Mouse (Mus musculus) bone marrow, adult 2 months (tissue): ENCODE measurements around the gene Sesn2. TPM values are rescaled to one million over a fixed set of nuclear protein-coding genes. Genes with fewer than 3 reads are reported as not detected.

Experiments used
- H3K27ac ChIP-seq: fragments of 200-500 bp; 2 replicates; pipeline ENCODE4 v1.5.1; 2012; ENCODE audit warnings: low read depth, mild to moderate bottlenecking, control low read depth, inconsistent platforms, low read length; ENCODE audit not compliant: control insufficient read depth, poor library complexity, insufficient read depth
- H3K4me1 ChIP-seq: fragments of 200-500 bp; 2 replicates; pipeline ENCODE4 v1.6.1; 2011; ENCODE audit warnings: low read length; ENCODE audit not compliant: control insufficient read depth, insufficient read depth
- H3K4me3 ChIP-seq: fragments of 200-500 bp; replicated peaks from 2 replicates; pipeline ENCODE3; 2011; ENCODE audit warnings: mild to moderate bottlenecking, low read depth, low read length, control low read depth; ENCODE audit not compliant: control insufficient read depth
- CTCF ChIP-seq: fragments of 200-500 bp; IDR thresholded peaks from 2 replicates; pipeline ENCODE4 v1.5.1; 2011; ENCODE audit warnings: low read length, control low read depth; ENCODE audit not compliant: control insufficient read depth, insufficient read depth
- POLR2A ChIP-seq: fragments of 200-500 bp; IDR thresholded peaks from 2 replicates; pipeline ENCODE4 v1.6.1; 2011; ENCODE audit warnings: low read depth, mild to moderate bottlenecking, control low read depth, low read length, borderline replicate concordance; ENCODE audit not compliant: control insufficient read depth
- WGBS: fragments of 180-500 bp; shearing (Covaris S2); methylation state at CpG from one replicate; pipeline ENCODE4 v1.1.7; 2018; 5-methylcytosine and 5-hydroxymethylcytosine counted together
- polyA plus RNA-seq: library from polyadenylated mRNA; stranded (reverse); fragments of >200 nt; gene quantifications from 2 replicates; pipeline ENCODE4 v1.2.4, GENCODE M21; 2011; ENCODE audit warnings: low replicate concordance; ENCODE audit not compliant: missing spikeins, insufficient read depth, insufficient read length

The Sesn2 gene
- polyA plus RNA-seq, 1 experiment = 20.0 TPM

DNA sequence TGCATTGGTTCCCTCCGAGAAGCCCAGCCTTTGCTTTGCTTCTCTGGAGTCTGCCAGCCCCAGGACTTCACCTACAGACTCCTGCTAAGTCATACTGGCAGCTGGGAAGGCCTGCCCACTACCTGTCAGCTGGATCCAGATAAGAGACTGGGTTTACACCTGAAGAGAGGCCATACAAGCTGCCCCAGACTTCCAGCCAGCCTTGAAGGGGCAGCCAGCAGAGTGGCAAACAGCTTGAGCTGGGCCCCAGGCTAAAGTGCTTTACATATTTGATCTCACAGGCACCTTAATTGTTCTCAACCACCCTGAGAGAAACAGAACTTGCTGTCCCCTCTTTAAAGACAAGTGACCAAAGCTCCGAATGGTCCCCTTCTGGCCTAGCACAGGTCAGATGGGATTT, 3.1 kb downstream of the Sesn2 start:
- H3K4me3 ChIP-seq = no peak overlapping the region
- TF ChIP-seq CTCF = no peak
- no peak for TF ChIP-seq POLR2A
- peaks cover 3% of the 10 kb centered on the region; the same call in 1 of the 2 replicates for H3K4me1 ChIP-seq
- 78% methylated on average over 2 of the region's 2 CpGs for WGBS
- H3K27ac ChIP-seq = no peak overlapping the region

DNA sequence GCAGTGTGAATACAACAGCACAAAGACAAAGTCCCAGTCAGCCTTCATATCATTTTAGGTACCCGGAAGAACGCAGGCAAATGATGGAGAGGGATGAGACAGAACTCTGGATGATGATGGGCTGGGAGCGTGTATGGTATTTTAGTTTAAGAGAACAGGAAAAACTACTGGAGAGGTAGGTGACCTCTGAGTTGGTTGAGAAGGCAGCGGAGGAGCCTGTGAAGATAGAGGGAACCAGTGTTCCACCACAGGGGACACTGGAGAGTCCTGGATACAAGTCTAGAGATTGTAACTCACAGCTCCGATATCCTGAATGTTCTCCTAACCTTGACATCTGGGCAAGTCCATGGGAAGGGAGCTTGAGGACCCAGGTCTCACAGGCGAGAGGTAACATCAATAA, 4.1 kb downstream of the Sesn2 start:
- no peak overlapping the region for H3K4me3 ChIP-seq
- H3K4me1 ChIP-seq = peaks cover 3% of the 10 kb centered on the region; the same call in 1 of the 2 replicates
- TF ChIP-seq CTCF (no peak), POLR2A (no peak)
- WGBS = 87% methylated on average over 6 of the region's 6 CpGs
- no peak overlapping the region for H3K27ac ChIP-seq

DNA sequence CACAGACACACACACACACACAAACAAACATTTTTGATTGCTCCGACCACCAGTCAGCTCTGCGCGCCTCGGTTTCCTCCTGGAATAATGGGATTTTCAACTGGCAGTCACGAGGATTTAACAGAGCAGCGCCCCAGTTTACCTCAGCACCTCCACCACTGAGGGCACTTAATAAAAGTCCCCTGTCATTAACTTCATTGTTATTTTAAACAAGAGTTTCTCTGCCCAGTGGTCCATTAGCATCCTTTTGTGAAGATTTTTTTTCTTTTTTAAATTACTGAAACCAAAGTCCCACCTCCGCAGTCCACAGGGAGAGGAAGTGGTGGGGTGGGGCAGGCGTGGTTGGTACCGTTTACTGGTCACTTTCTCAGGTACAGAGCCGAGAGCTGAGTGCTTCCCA, 4.5 kb downstream of the Sesn2 start:
- Histone ChIP-seq H3K4me1 (peaks cover 3% of the 10 kb centered on the region; the same call in 1 of the 2 replicates), H3K27ac (no peak overlapping the region), H3K4me3 (no peak overlapping the region)
- no peak for TF ChIP-seq CTCF
- no peak for TF ChIP-seq POLR2A
- WGBS = 54% methylated on average over 10 of the region's 10 CpGs

DNA sequence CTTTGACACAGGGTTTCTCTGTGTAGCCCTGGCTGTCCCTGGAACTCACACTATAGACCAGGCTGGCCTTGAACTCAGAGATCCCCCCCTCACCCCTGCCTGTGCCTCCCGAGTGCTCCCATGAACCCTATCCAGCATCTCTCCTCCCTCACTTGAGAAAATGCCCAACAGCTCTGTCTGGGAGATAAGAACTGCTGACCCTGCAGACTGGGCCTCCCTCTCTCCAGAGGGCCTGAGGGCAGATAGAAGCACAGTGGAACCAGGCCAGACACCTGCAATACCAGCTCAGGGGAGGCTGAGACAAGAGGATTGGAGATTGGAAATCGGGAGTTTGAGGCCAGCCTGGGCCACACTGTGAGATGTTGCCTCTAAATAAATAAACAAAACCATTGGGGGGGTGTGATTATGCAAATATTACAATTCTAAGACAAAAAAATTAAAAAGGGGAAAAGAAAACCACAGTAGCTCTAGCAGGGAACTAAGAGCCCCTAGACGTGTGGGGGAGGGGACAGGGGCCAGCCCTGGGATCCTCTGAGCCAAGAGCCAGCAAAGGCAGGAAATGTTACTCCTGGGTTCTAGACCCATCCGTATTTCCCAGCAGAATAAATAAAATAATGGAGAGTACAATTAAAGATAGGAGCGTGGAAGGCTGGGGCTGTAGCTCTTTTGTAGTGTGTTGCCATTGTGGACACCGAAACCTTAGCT, 5.1 kb downstream of the Sesn2 start:
- Histone ChIP-seq H3K27ac (no peak overlapping the region), H3K4me1 (peaks cover 3% of the 10 kb centered on the region; the same call in 1 of the 2 replicates), H3K4me3 (no peak overlapping the region)
- no peak for TF ChIP-seq POLR2A
- TF ChIP-seq CTCF = no peak
- 45% methylated on average over 6 of the region's 6 CpGs for WGBS

DNA sequence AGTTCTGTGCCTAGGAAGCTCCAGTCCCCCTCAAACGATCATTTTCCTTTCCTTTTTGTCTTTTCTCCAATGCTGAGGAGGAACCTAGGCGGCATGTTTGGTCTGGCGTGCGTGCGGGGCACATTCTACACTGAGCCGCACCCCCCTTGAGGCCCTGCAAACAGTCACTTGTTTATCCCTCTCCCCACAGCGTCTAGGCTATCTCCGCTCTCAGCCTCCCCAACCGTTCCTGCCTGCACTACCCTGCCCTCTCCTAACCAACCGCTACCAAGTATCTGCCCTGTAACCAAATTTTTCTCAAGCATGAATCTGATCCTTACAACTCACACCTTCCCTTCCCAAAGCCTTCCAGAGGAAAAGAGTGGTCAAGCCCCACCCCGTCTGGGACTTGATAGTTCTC, 7.0 kb downstream of the Sesn2 start:
- 77% methylated on average over 11 of the region's 11 CpGs for WGBS
- Histone ChIP-seq H3K4me3 (no peak overlapping the region), H3K27ac (no peak overlapping the region), H3K4me1 (peaks cover 3% of the 10 kb centered on the region; the same call in 1 of the 2 replicates)
- TF ChIP-seq POLR2A = no peak
- no peak for TF ChIP-seq CTCF

DNA sequence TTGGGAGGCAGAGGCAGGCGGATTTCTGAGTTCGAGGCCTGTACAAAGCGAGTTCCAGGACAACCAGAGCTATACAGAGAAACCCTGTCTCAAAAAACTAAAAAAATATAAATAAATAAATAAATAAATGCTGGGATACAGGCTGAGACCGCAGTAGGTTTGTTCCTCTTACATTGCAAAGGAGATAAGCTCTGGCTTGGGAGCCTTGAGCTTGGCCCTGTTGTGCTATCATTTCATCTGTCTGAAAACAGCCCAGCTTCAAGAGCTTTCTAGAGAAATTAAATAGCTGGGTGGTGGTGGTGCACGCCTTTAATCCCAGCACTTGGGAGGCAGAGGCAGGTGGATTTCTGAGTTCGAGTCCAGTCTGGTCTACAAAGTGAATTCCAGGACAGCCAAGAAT, 8.7 kb downstream of the Sesn2 start:
- TF ChIP-seq POLR2A (no peak), CTCF (no peak)
- Histone ChIP-seq H3K4me3 (no peak overlapping the region), H3K4me1 (peaks cover 3% of the 10 kb centered on the region; the same call in 1 of the 2 replicates), H3K27ac (no peak overlapping the region)
- WGBS = 82% methylated on average over 6 of the region's 6 CpGs

DNA sequence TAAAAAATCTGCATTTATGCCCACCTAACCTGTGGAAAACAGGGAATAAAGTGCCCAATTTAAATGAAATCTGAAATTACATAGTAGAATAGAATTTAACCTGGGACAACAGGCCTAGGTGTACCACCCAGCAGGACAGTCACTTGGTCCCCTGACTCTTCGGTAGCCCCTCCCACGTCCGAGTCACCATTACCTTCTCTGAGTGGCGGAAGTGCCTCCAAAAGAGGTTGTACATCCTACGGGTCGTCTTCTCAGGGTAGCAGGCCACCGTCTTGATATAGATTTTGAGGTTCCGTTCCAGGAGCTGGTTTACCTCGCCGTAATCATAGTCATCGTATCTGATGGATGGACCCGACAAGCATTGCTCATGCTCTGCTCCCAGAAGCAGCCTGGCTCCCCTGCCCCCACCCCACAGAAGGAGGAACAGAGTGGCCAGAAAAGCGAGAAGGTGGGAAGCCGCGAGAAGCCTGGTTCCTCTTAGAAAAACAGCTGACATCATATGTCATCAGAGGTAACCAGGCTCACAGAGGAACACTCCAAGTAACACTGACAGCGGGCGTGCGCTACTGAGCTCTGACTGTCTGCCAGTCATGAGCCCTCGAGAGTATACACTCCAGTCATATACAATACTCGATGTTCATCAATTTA, 15.9 kb downstream of the Sesn2 start:
- Histone ChIP-seq H3K27ac (peak overlapping the region; percentile 73), H3K4me3 (peak overlapping the region; percentile 49), H3K4me1 (peaks cover 2% of the 10 kb centered on the region; the same call in 1 of the 2 replicates)
- TF ChIP-seq CTCF = no peak
- no peak for TF ChIP-seq POLR2A
- 17% methylated on average over 20 of the region's 20 CpGs for WGBS

DNA sequence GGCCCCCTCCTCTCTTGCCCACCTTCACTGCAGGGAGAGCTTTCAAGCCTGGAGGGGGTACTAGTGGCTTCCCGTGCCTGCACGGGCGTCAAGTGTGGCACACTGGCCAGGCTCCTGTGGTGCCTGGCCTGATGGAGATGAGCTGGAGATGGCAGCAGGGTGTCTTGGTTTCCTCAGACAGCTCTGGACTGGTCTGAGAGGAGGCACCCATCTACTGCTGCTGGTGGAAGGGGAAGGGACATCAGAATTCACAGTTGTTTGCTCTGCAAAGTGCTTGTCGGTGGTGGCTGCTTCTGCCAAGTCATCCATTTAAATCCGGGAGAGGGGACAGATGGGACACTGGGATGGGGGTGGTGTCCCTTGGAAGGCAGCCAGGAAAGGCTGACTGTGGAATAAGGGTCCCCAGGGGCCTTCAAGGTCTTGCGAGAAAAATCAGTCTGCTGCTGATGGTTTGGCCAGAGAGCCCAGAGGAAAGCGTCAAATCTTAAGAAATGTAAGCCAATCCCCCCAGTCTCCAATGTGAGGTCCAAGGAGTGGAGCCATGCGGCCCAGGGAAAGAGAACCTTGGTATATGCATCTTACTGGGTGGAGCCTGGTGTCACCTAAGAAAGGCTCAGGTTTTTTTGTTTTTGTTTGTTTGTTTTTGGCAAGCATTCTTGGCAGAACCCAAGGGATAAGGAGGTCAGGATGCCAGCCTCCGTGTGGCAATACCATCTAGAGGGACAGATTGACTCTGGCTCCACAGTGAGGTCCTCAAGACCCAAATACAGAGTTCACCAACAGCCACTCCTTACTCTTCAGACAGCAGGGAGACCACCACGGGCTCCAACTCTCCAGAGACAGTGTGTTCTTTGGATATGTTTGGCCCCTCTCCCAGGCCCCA, 17.9 kb downstream of the Sesn2 start:
- no peak overlapping the region for H3K4me3 ChIP-seq
- TF ChIP-seq POLR2A (no peak), CTCF (no peak)
- H3K4me1 ChIP-seq = peaks cover 2% of the 10 kb centered on the region; the same call in 1 of the 2 replicates
- H3K27ac ChIP-seq = peak overlapping the region; percentile 19; the same call in 1 of the 2 replicates
- 78% methylated on average over 10 of the region's 10 CpGs for WGBS
